Mouse (Mus musculus) thymus, postnatal 10 days (tissue): Measurements from ENCODE around the gene Agap2.
A peak's percentile ranks its signal among the peaks of the same experiment; 100 is the strongest.

Source experiments
- DNase-seq, 2 experiments: peaks; one replicate each; pipeline ENCODE4 v3.0.0; 2021; ENCODE audit warnings: low spot score in 2 of 2

The Agap2 gene

GRCm38 (mm10) chr10:127075080-127075479 lies at the start of gene Agap2:
Gene Agap2, plus strand, starts transcription at chr10:127075284.
- peak; percentile 81 to 86 for DNase-seq

- DNase-seq: peak; percentile 84 to 94
Measured at GRCm38 (mm10) chr10:127030336-127031296, 44.5 kb upstream of the Agap2 start, which contains the start of gene Tsfm. Gene Tsfm, minus strand, starts transcription at chr10:127030840.

GRCm38 (mm10) chr10:127033301-127033741 lies 41.8 kb upstream of the Agap2 start:
- DNase-seq: no peak

DNA sequence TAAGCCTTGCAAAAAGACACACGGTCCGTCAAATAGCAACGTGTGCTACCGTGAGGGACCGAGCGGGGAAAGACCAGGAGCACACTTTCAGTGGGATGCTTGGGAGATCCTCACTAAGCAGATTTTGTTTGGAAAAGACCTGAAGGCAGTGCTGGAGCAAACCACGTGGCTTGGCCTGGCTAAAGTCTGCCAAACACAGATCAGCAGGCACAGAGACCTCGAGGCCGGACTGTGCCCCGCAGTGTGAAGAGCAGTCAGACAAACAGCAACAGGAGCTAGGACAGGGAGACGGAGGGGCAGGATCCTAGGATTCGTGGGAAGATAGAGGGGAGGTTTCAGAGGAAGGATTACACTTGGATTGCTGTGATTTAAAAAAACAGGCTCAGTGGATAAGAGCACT lies 38.8 kb upstream of the Agap2 start:
- DNase-seq: no peak

DNA sequence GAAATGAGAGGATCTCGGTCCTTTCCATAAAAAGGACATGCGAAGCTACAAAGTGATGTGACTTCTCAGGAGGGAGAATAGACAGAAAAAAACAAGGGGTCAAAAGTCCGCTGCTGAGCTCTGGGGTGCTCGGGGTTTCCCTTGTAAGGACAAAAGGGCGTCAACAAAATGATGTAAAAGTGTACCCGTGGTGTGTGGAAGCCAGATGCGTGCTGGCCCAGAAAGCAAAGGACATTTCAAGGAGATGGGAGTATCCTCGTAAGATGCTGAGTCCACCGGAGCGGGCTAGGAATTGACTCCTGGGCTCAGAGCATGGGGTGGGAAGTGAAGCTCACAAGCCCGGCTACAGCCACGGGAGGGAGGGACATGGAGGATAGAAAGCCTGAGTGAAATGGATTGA lies 37.4 kb upstream of the Agap2 start:
- DNase-seq: no peak

DNA sequence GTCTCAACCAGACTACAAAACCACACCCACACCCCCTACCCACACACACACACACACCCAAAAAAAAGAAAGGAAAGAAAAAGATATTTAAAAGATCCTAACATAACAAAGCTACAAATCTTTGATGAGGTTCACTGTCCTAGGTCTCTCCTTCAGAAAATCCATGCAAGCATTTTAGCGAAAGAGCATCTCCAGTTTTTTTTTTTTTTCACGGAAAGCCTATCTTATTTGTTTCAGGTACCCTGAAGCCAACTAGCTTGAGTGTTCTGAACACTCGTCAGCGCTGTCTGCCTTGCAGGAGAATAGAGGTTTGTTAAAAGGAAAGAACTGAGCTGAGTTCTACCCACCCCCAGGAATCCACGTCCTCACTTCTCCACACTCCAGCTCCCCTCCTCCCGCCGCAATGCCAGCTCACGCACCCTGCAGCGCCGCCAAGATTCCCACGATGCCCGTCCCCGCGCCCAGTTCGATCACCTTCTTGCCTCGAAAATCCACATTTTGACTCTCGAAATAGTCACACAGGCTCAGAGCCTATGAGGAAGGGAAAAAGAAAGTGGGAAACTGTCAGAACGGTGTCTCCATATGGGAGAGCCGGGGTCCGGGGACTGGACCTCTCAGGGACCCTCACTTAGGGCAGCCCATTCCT lies 34.4 kb upstream of the Agap2 start:
- no peak for DNase-seq

GRCm38 (mm10) chr10:127041274-127041766 lies 33.8 kb upstream of the Agap2 start, which contains the start of the genes Mettl1 and Eef1akmt3:
Gene Mettl1, plus strand, starts transcription at chr10:127041414.
Gene Eef1akmt3, minus strand, starts transcription at chr10:127041513.
- DNase-seq: no peak

DNA sequence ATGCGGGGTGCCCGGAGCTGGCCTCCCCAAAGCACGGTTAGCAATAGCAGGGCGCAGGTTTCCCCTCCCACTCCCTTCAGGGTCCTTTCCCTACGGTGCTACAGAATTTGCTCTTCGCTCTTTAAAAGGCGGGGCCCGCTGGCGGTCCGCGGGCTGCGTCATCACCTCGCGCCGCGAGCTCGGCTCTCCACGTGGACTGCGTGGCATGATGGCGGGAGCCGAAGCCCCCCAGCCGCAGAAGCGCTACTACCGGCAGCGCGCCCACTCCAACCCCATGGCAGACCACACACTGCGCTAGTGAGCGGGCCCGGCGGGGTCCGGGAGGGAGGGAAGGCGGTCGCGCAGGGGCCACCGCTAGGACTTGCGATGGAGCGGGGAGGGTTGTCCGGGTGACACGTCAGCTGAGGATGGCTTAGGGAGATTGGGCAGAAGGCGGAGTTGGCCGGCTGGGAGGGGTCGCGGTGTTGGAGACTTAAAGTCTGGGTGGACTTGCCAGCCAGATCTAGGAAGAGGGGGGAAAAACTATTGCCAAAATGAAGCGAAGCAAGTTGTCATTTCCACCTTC lies 33.2 kb upstream of the Agap2 start:
- DNase-seq: peak; percentile 60 to 72

GRCm38 (mm10) chr10:127042468-127043115 lies 32.5 kb upstream of the Agap2 start:
- no peak for DNase-seq

DNA sequence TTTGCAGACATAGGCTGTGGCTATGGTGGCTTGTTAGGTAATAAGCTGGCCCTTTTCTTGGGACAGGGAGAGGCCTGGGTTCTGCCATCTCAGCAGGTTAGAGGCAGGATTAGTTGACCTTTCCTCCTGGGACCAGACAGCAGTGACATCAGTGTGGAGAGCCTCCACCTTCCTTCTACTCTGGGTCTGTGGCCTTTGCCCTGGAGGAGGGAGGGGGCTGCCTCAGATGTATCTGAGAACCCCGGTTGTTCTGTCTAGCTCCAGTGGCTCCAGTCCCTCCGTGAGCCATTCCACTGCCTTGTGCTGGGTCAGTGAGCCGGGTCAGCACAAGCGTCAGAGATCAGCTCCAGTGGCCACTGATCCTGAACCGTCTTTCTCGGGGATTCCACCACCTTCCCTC lies 31.9 kb upstream of the Agap2 start:
- DNase-seq: no peak

- DNase-seq: no peak
Measured at GRCm38 (mm10) chr10:127047954-127048353, 27.1 kb upstream of the Agap2 start, which contains the start of gene Cyp27b1. Gene Cyp27b1, plus strand, starts transcription at chr10:127048250.

DNA sequence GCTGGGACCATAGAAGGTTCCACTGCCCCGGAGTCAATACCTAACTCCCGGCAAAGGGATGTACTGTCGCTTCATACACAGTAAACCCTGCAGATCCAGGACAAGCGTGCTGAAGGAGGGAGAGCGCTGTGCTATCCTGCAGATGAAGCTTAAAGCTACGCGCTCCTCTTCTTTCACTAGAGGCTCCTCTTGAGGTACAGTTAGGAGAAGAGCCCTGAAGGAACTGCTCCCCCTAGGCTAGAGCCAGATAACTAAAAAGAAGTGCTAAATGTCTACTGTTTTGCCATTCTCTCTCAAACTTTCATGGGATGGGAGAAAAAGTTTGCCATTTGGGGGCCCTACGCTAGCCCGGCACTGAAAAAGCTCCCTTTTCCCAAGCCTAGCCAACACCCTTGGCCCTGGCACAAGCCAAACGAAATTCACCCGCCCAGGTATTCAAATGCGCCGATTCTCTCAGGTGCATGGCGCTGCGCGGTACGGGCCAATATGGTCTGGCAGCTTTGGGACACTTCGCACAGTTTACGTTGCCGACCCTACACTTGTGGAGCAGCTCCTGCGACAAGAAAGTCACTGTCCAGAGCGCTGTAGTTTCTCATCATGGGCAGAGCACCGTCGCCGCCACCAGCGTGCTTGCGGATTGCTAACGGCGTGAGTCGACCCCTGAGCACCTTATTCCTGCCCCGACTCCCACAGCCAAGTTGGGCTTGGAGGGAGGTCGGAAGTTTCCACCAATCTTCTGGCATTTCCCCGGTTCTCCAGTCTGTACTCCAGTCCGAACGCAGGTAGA lies 26.3 kb upstream of the Agap2 start:
- DNase-seq: no peak

DNA sequence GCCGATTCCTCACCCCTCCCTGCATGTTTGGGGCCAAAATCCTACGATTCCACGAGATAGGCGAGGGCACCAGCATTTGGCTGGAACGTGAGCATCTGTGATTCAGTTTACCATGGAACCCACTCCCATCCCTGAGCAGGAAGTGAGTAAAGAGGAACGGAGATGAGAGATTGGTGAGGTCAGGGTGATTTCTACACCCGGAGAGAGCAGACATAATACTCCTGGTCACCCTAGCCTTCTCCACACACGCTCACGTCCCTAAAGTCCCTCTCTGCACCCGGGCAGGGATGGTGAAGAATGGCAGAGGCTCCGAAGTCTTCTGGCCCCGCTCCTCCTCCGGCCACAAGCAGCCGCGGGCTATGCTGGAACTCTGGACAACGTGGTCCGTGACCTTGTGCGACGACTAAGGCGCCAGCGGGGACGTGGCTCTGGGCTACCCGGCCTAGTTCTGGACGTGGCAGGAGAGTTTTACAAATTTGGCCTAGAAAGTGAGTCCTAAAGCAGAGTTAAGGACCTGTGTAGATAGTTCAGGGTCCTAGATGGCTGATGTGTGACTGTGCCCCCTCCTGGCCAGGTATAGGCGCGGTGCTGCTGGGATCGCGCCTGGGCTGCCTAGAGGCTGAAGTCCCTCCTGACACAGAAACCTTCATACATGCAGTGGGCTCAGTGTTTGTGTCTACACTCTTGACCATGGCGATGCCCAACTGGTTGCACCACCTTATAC lies 25.5 kb upstream of the Agap2 start:
- DNase-seq: no peak

GRCm38 (mm10) chr10:127050119-127050474 lies 25.0 kb upstream of the Agap2 start:
- DNase-seq: no peak

- DNase-seq: no peak
Measured at GRCm38 (mm10) chr10:127054646-127055045, 20.4 kb upstream of the Agap2 start.

GRCm38 (mm10) chr10:127055406-127055805 lies 19.7 kb upstream of the Agap2 start:
- no peak for DNase-seq

DNA sequence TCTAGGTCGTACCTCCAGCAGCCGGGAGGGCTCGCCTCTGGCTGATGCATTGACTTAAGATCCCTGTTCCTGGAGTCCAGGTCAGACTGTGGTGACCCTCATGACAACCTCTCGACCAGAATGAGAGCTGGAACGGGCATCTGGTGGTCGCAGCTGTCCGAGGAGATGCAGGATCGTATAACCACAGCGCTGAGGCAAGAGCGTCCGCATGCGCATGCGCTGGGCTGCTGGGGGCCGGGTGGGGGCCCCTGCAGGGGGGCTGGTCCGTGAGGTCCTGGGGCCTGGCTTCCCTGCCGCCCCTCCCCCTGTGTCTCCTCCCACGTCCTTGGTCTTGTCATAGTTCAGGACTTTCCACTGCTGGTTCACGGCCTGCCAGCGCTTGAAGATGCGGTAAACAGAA lies 18.6 kb upstream of the Agap2 start:
- DNase-seq: no peak

- peak; percentile 69 to 88 for DNase-seq
Measured at GRCm38 (mm10) chr10:127058161-127058560, 16.9 kb upstream of the Agap2 start.

DNA sequence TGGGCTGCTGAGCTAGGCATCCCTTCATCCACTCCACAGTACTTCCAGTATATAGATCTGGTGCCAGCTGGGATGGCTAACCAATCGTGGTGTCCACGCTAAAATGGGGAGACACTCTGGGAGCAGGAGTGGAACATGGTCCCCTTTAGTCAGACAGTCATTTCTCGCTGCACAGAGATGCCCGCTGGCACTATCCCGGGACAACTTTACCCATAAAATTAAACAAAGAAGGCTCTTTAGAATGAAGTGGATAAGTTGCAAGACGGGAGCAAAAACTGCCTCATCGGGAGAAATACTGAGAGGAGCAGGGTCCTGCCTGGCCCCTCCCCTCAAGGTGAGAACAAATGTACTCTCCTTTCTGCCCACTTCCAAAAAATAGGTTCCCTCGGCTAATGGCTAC lies 16.4 kb upstream of the Agap2 start:
- DNase-seq: no peak
